Mouse (Mus musculus): ENCODE measurements around the gene Tll1.

Gene Tll1

DNA sequence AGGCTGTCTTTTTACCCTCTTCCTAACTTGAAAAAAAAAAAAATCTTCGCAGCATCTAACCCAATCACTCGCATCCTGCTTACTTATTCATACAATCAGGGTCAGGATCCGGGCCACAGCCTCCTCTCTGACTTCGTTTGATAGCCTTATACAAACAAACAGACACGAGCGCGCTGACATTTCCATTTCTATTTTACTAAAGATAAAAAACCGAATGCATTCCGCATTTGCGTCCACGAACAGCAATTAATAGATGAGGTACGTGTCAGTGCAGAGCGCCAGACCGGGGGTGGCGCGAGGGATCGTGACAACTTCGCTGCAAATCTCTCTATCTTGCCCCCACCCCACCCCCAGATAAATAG lies at the start of gene Tll1:
Gene Tll1, minus strand, starts transcription at position 248 of the 362 bp plus-strand sequence.
- DNase-seq = peak; percentile 8

DNA sequence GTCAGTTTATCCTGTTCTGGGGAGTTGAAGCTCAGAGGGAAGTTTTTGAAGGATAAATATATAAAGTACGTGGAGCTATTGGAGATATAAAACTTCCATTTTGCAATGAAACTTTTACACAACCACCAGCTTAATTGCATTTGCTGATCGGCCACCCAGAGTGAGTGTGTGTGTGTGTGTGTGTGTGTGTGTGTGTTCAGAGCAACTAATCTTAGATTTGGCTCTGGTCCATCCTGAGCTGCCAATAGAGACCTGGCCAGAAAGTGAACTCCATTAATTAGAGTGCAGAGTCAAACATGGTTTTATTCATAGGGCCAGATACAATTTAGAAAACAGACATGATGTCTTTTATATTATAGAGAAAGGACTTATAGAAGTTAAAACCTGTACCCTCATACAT lies 32.6 kb upstream of the Tll1 start:
- no peak for DNase-seq

DNA sequence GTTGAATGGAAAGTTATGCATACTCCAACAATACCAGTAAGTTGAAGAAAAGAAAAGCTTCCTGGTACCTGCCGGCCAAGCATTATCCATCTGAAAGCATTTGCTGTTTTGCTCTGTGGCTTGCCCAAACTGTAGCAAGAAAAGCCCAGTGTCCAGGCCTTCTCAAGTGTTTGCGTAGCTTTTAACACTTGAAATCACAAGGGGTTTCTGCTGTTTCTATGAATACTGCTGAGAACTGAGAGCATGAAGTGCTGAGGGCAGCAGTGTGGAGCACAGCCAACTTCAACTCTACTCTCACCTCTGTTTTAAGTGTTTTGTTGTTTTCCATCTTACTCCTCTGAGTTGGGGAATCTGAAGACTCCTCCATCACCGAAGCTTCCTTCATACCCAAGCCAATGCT lies 15.5 kb upstream of the Tll1 start:
- no peak for DNase-seq

DNA sequence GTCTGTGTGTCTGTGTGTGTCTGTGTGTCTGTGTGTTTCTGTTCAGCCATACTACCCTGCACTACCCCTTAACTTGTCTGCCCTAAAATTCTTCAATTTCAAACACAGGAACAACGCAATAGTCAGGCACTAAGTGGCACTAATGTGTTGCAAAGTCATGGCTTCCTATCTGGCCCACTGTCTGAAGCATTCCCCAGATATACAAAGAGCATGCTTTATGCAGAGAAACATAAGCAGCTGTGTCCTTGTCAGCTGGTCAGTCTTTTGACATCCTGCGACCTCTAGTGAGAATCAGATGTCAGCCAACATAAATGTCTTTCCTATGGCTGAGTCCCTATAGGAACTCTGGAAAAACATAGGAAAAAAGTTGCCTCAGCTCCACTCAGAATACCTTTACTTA lies 11.6 kb upstream of the Tll1 start:
- no peak for DNase-seq

DNA sequence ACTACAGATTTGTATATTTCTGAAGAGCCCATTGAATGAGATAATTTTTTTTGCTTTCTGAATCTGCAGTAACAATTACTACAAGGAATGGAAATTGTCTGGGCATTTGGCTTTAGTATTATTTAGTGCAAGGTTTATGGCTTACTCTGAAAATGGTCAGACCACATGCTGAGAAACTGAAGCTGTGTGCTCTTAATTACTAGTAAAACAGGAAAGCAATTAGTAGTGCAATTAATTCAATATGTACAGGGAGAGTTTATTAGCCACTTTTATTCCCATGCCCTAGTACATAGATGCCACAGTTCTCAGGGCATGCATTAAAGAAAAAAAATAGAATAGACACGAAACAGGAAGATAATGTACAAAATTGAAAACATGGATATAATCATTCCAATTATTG lies 10.2 kb upstream of the Tll1 start:
- DNase-seq = no peak

DNA sequence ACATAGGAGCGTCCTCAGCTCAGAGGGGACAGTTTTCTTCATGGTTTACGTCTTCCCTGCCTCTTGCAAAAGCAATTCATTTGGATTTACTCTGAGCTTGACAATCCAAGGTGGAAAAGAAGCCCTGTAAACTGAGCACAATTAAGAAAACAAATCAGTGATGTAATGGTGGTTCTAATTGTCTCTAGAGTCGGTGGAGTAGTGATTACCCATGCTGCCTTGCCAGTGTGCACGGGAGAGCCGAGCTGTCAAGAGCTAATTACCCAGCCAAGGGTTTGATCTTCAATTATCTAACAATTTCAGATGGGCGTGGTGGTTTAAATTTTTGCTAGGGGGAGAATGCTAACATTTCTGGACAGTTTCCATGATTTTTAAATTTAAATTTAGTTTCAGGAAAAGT lies 9.3 kb upstream of the Tll1 start:
- DNase-seq = no peak

DNA sequence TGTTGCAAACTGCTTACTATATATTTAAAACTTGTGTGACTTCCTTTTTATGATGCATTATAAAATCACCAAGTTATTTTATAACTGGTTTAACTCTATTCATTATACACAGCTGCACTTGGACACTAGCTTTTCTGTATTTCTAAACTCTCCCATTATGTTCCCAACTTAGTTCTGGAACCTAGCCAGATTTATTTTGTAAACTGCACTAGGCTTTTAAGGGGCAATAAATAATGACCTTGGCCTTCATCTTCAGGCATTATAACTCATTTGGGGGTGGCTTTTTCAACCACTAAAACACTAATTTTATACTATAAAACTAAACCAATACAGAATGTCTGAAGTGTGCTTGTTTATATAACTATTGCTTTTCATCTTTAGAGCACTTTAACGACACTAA lies 8.8 kb upstream of the Tll1 start:
- no peak for DNase-seq

DNA sequence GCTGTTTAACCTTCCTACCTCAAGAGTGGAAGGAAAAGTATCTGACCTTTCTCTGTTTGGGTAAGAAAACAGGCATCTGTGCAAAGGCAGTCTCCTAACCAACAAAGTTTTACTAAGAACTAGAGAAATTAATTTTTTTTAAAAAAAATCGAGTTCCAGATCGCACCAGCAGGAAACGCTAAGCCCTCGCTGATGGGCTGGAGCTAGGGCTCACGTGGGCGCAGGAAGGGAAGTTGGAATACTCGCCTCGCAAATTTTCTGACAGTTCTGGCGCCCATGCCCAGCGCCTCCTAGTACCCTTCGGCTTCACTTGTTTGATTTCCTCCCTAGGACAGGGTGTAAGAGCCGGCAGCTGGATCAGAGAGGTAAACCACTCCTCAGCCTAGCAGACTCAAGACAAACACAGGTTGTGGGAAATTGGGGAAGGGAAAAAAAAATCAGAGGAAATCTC lies 365 bp upstream of the Tll1 start:
- peak; percentile 41 for DNase-seq

DNA sequence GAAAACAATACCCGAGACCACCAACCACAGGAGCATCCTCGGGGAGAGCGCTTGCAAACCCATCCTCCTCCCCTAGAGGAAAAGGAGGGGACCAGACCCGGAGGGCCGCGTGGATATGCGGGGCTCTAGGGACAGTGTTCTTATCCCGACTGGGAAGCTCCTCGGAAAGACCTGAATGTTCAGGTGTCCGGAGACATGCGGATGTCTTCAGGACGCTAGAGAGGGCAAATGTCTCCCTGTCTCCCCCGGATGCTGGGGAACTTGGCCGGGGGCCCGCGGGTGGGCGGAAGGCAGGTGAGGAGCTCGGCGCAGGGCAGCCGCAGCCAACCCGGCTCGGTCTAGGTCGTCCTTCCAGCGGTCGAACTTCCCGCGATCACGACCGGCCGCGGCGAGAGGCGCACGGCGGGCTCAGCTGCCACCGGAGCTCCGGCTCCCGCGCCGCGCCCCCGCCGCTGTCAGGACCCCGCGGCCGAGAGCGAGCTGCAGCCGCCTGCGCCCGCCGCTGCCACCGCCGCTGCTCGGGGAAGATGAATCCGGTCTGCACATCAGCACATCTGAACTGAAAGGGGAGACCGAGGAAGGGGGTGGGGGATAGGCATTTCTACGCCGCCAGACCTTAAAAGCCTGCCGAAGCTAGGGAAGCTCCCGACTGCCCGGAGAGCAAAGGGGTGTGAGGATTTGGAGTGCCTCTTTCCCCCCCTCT lies 599 bp downstream of the Tll1 start:
- peak; percentile 8 for DNase-seq

DNA sequence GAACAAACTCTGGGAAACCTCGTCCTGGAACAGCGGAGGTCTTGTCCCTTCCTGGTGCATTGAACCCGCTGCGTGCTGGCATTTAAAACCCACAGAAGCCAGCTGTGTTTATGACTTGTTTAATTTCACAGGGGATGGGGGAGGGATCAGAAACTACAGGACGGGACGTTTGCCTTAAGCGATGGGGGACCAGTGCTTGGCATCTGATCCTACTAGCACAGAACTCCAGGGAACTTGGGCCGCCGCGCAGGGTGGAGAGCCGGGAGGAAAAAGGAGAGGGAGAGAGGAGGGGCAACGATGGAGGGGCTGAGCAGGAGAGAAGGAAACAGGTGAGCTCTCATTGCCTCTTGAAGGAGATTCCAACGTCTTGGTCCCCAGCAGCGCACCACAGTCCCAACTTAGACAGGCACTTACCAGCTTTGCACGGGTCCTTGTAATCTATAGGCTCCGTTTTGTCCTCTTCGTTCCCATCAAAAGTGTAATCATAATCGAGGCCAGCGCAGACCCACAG lies 1.2 kb downstream of the Tll1 start:
- peak; percentile 2 for DNase-seq

DNA sequence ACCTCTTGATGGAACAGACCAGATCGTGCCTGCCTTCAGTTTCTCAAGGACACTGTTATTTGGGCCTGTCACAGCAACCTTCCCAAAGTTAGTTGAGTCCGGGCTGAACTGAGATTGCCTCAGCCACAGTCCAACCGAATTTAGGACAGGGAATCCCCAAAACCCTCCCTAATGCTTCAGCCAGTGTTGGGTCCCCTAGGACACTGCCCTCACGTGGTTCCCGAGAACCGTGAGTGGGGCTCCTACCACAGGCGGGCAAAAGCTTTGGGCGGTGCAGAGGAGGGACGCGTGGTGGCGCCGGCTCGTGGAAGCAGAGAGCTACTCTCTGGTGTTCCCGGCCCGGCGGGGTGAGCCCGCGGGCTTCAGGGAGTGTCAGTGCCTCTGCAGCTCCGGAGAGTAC lies 1.9 kb downstream of the Tll1 start:
- DNase-seq = peak; percentile 46

DNA sequence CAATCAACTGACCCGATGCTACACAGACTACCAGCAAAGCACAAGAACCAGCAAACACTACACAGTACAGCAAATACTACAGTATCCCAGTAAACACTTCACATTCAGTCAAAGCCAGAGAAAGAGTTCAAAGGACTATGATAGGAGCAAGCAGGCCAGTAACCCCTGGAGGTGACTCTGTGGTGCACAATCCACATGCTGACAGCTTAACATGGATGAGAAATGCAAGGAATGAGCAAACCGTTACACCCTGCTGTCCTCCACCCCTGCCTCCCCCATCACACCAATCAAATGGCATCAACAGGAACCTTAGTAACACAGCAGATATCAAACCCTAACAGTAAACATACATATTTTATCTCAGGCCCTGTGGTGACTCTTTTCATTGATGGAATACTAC lies 7.7 kb downstream of the Tll1 start:
- DNase-seq = no peak

DNA sequence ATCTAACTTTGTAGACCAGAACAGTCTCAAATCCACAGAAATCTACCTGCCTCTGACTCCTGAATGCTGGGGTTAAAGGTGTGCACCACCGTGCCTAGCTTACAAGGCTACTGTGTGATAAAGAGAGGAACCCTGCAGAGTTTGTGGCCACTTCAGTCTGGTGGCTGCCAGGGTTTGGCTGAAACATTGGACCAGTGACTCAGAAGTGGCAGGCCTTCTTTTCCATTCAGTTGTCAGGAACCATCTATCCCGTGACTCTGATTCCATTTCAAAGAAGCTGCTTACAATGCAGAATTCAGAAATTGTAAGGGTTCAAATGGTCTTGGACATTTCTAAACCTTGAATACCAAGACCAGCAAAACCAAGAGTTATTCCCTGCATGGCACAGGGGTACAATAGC lies 12.7 kb downstream of the Tll1 start:
- DNase-seq = no peak

DNA sequence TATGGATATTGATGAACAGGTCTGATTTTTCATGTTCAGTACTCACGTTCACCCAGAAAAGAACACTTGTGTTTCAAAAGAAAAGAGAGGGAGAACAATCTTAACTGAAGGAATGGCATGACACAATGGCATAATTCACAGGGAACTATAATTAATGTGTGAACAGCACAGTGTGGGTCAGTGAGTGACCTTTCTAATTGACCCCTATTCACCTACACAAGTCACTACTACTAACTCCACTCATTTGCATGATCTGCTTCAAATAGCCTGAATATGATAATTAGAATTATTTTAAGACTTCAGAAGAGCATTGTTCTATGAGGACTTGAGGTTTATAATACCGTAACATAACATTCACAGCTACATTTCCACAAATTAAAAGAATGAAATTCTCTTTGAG lies 18.2 kb downstream of the Tll1 start:
- DNase-seq = no peak

DNA sequence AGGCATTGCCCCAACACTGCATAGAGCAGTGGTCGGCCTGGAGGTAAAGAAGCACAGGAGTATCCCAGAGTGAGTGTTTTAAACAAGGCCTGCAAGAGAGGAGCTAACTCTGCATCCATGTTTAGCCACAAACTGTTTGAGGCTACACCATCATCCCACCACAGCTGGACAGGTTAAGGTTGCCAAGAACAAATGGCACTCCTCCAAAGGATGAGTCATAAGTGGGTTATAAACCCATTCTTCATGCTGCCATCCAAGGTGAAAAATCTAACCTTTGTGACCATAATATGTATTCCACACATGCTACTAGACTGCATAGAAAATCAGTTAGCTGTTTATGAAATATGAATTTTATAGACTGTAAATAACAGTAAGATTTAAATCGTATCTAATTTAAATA lies 29.1 kb downstream of the Tll1 start:
- DNase-seq = no peak

DNA sequence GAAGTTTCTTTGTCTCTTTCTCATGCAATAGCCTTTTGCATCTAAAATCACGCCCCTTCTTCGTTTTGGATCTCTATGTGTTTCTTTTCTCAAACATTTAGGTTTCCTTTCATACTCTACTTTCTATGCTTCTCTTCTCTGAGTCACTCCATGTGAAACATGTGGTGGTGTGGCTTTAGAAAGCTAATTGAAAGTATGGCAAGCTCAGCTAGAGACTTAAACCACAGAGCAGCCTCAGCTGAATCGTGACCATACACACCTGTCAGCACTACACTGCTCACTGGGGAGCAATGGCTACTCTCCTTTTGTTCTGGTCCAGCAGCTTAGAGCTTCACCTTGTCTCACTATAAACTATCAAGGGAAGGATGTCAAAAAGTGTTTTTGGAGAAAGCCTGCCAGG lies 31.2 kb downstream of the Tll1 start:
- DNase-seq = no peak

DNA sequence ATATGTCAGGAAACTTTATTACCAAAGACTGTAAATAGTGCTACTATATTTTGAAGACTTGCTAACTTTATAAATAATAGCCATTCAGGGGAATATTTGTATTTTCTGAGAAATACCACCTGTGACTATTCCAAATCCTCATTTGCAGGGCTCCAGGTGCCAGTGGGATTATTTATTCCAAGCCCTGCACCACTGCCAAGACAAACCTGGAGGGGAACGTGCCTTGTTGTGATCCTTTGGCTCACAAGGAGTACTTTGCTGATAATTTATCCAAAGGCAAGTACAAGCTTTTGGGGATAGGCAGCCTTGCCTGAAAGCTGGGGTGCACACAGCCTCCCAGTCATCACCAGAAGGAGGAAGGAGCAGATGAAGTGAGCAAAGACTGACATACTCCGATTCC lies 32.3 kb downstream of the Tll1 start:
- no peak for DNase-seq

DNA sequence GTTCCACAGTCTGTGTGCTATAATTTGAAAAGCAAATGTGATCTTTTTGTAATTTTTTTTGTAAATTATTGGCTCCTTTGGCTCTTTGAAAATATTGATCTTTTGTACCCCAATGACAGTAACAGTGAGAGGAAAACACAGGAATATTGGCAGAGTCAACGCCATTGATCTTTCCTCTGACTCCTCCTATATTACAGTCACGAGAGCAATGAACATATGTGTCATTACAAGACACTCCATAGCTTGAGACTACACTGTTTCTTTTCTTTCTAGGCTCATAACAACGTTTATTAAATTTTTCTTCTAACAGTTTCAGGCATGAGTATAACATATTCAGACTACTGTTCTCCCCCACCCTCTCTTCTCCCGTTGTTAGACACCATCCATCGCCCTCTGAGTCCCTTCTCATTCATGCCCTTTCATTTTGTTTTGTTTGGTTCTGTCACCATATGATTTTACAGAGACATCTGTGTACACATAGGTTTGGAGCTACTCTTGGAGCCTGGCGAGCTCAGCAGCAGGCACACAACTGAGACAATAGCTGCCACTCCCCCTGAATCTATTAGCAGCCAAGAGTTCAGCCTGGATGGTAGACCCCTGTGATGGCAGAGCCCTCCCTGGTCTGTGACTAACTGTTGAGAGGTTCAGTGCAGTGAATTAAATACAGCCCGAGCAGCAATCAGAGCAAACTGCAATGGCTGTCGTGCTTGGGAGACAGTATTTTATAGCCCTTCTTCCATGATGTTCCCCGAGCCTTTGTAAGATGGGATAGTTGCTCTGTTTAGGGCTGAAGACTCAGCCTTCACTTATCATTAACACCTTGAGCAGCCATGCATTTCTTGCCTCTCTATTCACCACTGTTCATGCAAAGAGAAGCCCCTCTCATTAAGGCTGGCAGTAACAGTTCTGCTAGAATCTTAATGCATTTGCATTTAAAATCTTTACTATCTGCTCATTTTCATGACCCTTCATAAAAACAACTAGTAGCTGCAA lies 52.9 kb downstream of the Tll1 start:
- DNase-seq = no peak

DNA sequence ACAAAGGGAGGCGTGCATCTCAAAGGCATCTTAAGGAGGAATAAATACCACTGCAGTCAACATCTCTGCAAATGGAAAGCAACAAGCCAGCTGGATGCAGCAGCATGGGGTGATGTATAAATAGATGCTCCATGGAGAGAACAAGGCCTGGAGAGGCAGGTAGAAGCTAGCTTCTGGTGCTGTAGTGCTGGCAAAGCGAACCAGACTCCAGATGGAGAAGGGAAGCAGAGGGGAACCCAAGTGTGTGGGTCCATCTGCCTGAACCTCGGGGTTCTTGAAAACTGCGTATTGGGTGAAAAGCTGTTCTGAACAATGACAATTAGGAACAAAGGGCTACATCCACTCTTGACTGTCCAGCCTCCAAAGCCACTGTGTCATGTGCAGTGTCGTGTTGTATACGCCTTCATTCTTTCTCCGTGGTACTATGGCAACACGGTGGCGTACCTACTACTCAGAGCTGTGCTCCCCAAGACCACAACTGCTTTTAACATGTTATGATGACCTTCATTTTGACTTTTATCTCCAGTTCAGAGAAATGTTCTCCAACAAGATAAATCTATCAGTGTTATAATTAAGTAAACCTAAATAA lies 53.8 kb downstream of the Tll1 start:
- DNase-seq = no peak

DNA sequence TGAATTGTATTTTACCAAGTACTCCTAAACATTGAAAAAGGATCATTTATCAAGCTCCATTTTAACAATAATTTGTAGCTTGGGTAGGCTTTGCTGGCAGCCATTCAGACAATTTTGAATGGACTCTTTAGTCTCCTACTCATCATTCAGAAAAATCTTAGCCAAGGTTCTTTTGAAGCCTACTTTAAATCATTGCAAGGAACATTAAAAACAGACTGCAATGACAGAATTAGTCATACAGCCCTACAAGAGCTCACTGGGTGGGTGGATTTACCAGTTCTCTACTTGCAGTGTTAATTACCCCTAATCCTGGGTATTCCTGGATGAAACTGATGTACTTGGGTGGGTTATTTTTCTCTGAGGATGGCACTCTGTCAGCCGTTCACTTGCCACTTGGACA lies 69.5 kb downstream of the Tll1 start:
- DNase-seq = no peak

DNA sequence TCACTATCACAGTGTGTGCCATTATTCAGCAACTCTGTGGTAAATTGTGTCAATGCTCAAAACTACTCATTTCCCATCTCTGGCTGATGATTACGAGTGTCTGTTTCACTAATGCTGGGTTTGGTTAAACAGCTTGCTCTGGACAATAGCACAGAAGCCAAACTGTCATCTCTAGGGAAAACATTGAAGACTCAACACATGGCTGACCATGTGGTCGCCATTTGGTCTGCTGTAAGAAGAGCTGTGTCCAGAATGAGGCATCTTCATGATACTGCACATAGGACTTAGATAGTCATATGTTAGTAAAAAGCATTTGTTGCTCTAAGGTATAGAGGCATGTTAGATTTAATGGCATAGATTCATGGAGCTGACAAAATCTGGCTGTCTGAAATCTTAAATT lies 98.9 kb downstream of the Tll1 start:
- DNase-seq = no peak

DNA sequence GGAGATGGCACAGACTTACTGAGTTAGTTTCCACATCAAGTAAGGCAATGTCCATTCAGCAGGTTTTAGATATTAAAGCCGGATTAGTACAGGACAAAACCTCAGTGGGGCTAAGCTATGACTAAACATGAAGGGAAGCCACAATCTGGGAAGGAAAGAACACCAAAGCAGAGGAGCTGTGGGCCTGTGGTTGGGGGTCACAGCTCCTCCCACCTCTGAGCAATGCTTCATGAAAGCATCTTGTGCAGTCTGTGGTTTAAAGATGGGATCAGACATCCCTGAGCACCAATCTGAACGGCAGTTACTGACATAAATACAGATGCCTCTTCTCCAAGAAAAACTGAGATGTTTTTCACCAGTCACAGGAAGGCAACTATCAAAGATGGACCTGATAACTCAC lies 132.7 kb downstream of the Tll1 start:
- no peak for DNase-seq

DNA sequence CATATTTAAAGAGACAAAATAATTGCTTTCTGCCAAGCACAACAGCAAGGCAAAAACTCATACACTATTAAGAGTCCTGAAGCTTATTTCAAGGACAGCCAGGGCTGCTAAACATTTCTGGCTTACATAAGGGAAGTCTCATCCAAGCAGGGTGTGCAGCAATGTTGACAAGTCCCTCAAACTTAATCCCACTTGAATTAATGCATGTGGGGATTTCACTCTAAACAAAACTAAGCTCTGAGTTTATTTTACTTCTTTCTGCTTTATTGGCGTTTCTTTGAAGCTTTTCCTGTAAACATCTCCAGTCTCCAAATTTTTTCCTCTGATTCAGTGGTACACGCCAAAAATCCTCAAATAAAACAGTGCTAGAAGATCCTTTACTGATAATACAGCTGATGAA lies 146.2 kb downstream of the Tll1 start:
- DNase-seq = no peak

DNA sequence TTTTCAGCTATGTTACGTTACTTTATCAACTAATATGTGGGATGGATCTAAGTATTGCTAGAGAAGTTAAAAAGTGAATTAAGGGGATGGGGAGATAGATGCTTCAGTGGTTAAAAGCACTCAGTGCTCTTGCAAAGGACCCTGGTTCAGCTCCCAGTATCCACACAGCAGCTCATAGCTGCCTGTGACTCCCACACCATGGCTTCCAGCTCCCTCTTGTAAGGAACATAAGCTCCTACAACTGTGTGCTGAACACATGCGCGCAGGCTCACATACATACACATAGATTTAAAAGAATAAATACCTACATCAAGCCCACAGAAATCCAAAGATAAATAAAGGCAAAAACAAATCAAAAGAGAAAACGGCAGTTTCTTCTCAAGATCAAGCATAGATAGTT lies 148.5 kb downstream of the Tll1 start:
- no peak for DNase-seq

Measured in kidney, adult 11 months (tissue).